Mouse (Mus musculus) olfactory bulb, adult 2 months (tissue): ENCODE results near the gene Ryk. TPM values are rescaled to one million over a fixed set of nuclear protein-coding genes. Genes with fewer than 3 reads are reported as not detected.
A peak's percentile ranks its signal among the peaks of the same experiment; 100 is the strongest.

ENCODE experiments used
- H3K27ac ChIP-seq: fragments of 200-500 bp; 2 replicates; pipeline ENCODE4 v1.5.1; 2012; ENCODE audit warnings: low read depth, low read length; ENCODE audit not compliant: insufficient read depth
- H3K4me1 ChIP-seq: fragments of 200-500 bp; 2 replicates; pipeline ENCODE4 v1.6.1; 2012; ENCODE audit warnings: low read length; ENCODE audit not compliant: control insufficient read depth, insufficient read depth
- H3K4me3 ChIP-seq: fragments of 200-500 bp; 2 replicates; pipeline ENCODE4 v1.5.1; 2012; ENCODE audit warnings: mild to moderate bottlenecking, low read depth, low read length, moderate library complexity; ENCODE audit not compliant: insufficient read depth
- CTCF ChIP-seq: fragments of 200-500 bp; IDR thresholded peaks from 2 replicates; pipeline ENCODE4 v1.5.1; 2012; ENCODE audit warnings: low read depth, mild to moderate bottlenecking, low read length, moderate library complexity; ENCODE audit not compliant: insufficient read depth
- POLR2A ChIP-seq: fragments of 200-500 bp; IDR thresholded peaks from 2 replicates; pipeline ENCODE4 v1.6.1; 2012; ENCODE audit warnings: mild to moderate bottlenecking, low read depth, low read length, moderate library complexity; ENCODE audit not compliant: insufficient read depth
- WGBS: fragments of 180-500 bp; shearing (Covaris S2); methylation state at CpG from one replicate; pipeline ENCODE4 v1.1.7; 2018; 5-methylcytosine and 5-hydroxymethylcytosine counted together
- polyA plus RNA-seq: library from polyadenylated mRNA; stranded (reverse); fragments of >200 nt; gene quantifications from 2 replicates; pipeline ENCODE4 v1.2.4, GENCODE M21; 2012; ENCODE audit warnings: low replicate concordance; ENCODE audit not compliant: missing spikeins, insufficient read depth, insufficient read length

Gene Ryk
- polyA plus RNA-seq, 1 experiment = not detected

DNA sequence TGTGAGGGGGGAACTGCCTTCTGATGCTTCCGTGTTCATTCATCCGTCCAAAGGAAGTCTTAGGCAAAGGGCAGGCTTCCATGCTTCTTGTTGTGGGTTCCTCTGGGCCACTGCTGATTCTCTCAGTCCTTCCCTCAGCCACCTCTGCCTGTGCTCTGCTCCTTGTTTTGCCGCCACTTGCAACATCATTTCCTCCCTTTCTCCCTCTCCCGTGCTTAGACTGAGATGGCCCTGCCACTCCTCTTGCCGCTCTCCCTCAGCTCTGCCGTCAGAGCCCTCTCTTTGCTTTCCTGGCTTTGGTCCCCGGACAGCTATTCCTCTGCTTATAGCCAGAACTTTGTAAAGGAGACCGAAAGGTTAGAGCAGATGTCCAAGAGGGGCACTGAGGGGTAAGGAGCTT lies 30.2 kb downstream of the Ryk start:
- WGBS = 48% methylated on average over 8 of the region's 8 CpGs
- Histone ChIP-seq H3K27ac (peak overlapping the region; percentile 25; the same call in 1 of the 2 replicates), H3K4me1 (peaks cover 33% of the 10 kb centered on the region), H3K4me3 (no peak overlapping the region)
- TF ChIP-seq POLR2A (no peak), CTCF (no peak)

- Histone ChIP-seq H3K4me1 (peaks cover 32% of the 10 kb centered on the region), H3K4me3 (no peak overlapping the region), H3K27ac (no peak overlapping the region)
- TF ChIP-seq POLR2A = no peak
- WGBS = 76% methylated on average over 12 of the region's 12 CpGs
These were observed 31.4 kb downstream of the Ryk start for GRCm38 (mm10) chr9:102865946-102866737.

DNA sequence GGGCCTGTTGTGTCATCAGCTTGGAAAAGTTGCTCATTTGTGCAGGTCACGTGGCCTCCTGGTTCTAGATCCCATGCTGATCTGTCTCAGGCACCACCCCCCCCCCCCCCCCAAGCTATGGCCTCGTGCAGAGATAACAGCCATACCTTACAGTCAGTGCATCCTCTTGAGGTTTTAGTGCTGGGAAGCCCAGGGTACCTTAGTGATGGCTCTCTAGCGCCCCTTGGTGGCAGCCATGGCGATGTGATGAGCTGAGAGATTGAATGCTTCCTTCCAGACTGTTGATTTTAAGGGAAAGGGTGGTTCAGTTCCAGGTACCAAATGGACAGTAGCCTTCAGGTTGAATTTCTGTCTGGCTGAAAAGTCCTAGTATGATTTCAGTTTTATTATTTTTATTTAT lies 32.2 kb downstream of the Ryk start:
- TF ChIP-seq CTCF = peak; percentile 42; the same call in 1 of the 2 replicates
- TF ChIP-seq POLR2A = no peak
- H3K27ac ChIP-seq = no peak overlapping the region
- no peak overlapping the region for H3K4me3 ChIP-seq
- 21% methylated on average over 4 of the region's 4 CpGs for WGBS
- H3K4me1 ChIP-seq = peaks cover 26% of the 10 kb centered on the region

- Histone ChIP-seq H3K4me1 (peaks cover 23% of the 10 kb centered on the region), H3K4me3 (no peak overlapping the region), H3K27ac (no peak overlapping the region)
- WGBS = 85% methylated on average over 4 of the region's 4 CpGs
- no peak for TF ChIP-seq POLR2A
- TF ChIP-seq CTCF = no peak
These were observed 32.8 kb downstream of the Ryk start for GRCm38 (mm10) chr9:102867516-102867915.

DNA sequence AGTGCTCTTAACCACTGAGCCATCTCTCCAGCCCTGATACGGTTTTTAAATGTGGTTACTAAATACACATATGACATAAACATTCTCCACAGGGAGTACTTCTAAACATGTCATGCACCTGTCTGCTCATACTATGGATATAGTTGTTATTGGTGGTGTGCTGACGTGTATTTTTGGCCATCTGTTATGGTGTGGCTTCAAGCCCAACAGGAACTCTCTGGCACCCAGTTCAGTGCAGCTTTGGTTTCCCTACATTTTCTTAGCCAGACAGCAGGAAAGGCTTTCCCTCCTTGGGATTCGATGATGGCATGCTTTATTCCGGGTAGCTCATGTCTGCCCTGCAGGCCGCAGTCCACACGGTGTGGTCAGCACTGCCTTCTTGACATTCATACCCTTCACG lies 33.7 kb downstream of the Ryk start:
- H3K27ac ChIP-seq = no peak overlapping the region
- no peak for TF ChIP-seq CTCF
- no peak for TF ChIP-seq POLR2A
- 84% methylated on average over 7 of the region's 7 CpGs for WGBS
- H3K4me3 ChIP-seq = no peak overlapping the region
- peaks cover 23% of the 10 kb centered on the region for H3K4me1 ChIP-seq

- H3K4me3 ChIP-seq = no peak overlapping the region
- no peak overlapping the region for H3K27ac ChIP-seq
- TF ChIP-seq POLR2A = no peak
- 73% methylated on average over 7 of the region's 7 CpGs for WGBS
- H3K4me1 ChIP-seq = peaks cover 6% of the 10 kb centered on the region
These were observed 41.5 kb downstream of the Ryk start for GRCm38 (mm10) chr9:102876054-102876690.

GRCm38 (mm10) chr9:102877916-102878315 lies 43.2 kb downstream of the Ryk start:
- Histone ChIP-seq H3K27ac (no peak overlapping the region), H3K4me3 (no peak overlapping the region), H3K4me1 (peaks cover 6% of the 10 kb centered on the region)
- TF ChIP-seq POLR2A (no peak), CTCF (no peak)
- 47% methylated on average over 9 of the region's 9 CpGs for WGBS

DNA sequence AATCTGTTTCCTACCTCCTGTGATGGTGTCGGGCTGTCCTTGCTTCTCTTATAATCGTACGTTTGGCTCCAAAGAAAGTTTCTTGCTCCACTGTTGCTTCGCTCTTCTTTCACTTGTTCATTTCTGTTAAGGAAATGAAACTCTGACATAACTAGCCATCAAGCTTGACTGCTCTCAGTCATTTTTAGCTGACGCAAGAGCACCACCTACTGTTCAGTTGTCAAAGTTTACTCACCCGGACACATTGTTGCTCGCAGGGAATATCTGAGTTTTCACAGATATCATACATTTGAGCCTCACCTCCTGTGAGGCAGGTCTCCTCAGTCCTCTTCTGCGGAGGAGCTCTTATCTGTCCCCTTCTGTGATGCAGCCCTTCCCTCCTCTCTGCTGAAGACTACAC lies 44.8 kb downstream of the Ryk start:
- TF ChIP-seq POLR2A = no peak
- TF ChIP-seq CTCF = no peak
- WGBS = 59% methylated on average over 8 of the region's 8 CpGs
- Histone ChIP-seq H3K4me1 (peaks cover 3% of the 10 kb centered on the region), H3K27ac (no peak overlapping the region), H3K4me3 (no peak overlapping the region)

GRCm38 (mm10) chr9:102884703-102885102 lies 50.0 kb downstream of the Ryk start:
- TF ChIP-seq CTCF = no peak
- TF ChIP-seq POLR2A = no peak
- no peaks in the 10 kb centered on the region for H3K4me1 ChIP-seq
- 91% methylated on average over 9 of the region's 9 CpGs for WGBS
- no peak overlapping the region for H3K27ac ChIP-seq
- H3K4me3 ChIP-seq = no peak overlapping the region
